Mouse (Mus musculus) monocyte, adult 5-6 weeks (primary cell): ENCODE measurements around the gene Rpl21. TPM values are rescaled to one million over a fixed set of nuclear protein-coding genes. Genes with fewer than 3 reads are reported as not detected.

Source experiments
- ATAC-seq: fragments of 153-309, 156-312 bp; replicated peaks from 2 replicates; pipeline ENCODE4 v1.8.0; 2017; ENCODE audit warnings: mild to moderate bottlenecking; ENCODE audit not compliant: low TSS enrichment, insufficient number of reproducible peaks, severe bottlenecking, poor library complexity, low FRiP score
- total RNA-seq: library from RNA; stranded (forward); fragments of 200-1000, 200-491, 200-594 nt; gene quantifications from 3 replicates; pipeline ENCODE4 v1.2.3, GENCODE M21; 2017

Gene Rpl21
- total RNA-seq: 1,238 to 1,537 TPM (median 1,512 TPM) in 3 replicates

DNA sequence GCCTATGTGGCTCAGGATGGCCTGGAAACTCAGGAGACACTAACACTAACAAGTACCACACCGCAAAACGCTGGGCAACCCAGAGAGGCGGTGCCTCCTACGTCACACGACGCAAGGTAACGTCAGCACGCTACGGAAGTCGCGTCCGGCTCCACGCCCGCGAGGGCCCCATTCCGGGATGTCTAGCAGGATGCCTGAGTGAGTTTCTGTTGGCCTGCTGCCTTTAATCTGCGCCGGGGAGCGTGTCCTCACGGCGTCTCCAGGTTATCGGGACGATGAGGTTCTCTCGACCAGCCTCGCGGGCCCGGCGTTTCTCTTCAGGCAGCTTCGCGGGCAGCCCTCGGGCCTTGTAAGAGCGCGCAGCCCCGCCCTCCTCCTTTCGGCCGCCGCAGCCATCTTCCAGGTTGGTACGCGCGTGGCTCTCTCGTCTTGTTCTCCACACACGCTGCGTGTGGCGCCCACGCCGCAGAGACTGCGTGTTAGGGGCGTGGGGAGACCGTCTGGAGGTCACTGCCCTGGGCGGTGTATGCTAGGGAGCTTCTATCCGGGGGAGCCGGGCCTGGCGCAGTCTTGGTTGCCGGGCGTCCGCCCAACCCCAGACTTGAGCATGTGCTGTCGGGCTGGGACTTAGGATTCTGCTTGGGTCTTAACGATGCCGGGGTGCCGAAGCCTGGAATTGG is at the start of gene Rpl21:
TSS of gene Rpl21 (plus strand) at position 122 of the 680 bp plus-strand sequence.
- ATAC-seq: peak; percentile 94

DNA sequence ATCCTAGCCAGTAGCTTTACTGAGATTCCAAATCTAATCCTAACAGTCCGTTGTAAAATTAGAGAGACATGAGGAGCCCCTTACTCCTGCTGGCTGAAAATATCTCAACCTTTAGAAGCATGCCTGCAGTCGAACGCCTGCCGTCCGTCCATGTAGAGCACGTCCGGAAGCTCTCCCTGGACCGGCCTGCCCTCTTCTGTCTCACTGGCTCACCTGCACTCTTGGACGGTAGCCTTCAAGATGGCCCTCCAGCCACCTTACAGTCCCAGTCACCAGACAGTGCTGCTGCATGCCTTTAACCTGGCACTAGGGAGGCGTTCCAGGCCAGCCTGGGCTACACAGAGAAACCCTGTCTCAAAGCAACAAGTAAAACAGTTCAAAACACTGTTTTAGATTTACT is 49.4 kb upstream of the Rpl21 start:
- no peak for ATAC-seq

DNA sequence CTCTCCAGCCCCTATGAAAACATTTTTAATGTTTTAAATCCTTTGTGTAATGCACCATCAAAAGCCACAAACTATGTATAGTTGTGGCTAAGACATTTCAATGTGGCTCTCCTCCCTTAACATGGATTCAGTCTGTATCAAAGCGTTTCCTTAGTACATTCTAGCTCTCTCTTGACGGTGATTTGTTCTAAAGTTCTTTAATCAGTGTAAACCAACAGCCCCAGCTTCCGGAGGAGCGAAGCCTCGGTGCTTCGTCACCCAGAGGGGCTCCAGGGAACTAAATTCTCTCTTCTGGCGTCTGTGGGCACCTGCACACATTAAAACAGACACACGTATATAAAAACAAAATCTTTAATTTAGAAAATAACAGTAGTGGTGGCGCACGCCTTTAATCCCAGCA is 48.8 kb upstream of the Rpl21 start:
- ATAC-seq: no peak

- no peak for ATAC-seq
Observed at GRCm38 (mm10) chr5:146786123-146786522, 46.6 kb upstream of the Rpl21 start.

DNA sequence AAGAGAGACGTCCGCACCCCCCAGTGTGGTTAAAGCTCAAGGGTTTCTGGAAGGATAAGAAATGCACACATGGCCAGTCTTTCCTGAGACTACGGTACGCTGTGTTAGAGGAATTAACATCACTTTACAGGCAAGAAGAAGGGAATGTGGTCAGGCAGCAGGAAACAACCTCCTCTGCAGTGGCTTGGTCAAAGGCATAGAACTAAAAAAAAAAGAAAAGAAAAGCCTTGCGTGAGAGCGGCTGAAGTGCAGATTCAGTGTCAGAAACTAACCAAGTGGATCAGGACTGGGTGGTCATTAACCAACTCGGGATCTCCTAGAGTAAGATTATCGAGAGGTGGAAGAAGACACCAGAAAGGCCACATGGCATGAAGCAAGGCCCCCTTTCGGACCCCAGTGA is 43.3 kb upstream of the Rpl21 start:
- ATAC-seq: no peak

DNA sequence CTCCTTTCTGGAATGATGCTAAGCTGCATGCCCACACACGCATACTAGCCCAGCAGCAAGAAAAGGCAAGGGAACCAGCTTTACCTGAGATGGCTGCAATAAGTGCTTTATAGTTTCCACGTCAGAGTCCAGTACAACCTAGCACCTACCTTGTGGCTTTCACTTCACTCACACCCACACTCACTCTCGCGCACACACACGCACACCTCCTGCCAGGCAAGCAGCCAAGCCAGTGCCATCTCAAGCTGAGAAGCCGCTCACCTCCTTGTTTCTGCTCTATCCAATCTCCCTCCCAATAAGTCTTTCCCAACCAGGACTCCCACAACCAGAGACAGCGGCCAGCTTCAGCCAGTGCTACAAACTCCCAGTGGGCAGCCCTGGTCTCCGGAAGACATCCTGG is 41.7 kb upstream of the Rpl21 start:
- ATAC-seq: 0 out of 2 replicates have a peak, but pooled peaks have one; percentile 15

DNA sequence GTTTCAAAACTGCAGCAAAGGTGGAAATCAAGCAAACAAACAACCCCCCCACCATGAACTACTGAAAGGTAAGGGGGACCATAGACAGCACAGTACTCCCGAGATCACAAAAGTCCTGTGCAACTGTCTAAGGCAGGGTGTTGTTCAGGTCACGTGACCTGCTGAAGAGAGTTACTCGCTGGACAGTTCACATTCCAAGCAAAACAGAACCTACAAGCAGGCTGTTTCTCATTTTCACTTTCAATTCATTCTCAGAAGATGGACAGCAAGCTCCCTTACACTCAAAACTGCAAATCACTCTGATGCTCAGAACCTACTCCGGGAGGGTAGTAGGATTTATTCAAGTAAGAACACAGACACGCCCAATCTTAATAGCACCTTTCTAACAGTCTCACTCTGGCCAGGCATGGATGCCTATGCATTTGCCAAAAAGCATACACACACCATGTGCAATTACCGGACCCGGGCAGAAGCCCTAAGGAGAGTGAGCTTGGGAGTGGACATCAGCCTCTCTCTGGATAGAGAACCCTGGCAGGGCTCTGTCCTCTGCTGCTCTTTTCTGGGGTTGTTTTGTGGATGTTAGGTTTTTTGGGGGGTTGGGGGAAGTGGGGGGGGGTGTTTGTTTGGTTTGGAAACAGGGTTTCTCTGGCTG is 40.4 kb upstream of the Rpl21 start:
- no peak for ATAC-seq

- no peak for ATAC-seq
Observed at GRCm38 (mm10) chr5:146793630-146794083, 39.0 kb upstream of the Rpl21 start.

- ATAC-seq: 0 out of 2 replicates have a peak, but pooled peaks have one; percentile 11
Observed at GRCm38 (mm10) chr5:146794084-146794852, 38.4 kb upstream of the Rpl21 start.

GRCm38 (mm10) chr5:146794853-146795252 is 37.8 kb upstream of the Rpl21 start, which contains the start of gene Usp12:
TSS of gene Usp12 (minus strand) at chr5:146795006.
- peak; percentile 82 for ATAC-seq

DNA sequence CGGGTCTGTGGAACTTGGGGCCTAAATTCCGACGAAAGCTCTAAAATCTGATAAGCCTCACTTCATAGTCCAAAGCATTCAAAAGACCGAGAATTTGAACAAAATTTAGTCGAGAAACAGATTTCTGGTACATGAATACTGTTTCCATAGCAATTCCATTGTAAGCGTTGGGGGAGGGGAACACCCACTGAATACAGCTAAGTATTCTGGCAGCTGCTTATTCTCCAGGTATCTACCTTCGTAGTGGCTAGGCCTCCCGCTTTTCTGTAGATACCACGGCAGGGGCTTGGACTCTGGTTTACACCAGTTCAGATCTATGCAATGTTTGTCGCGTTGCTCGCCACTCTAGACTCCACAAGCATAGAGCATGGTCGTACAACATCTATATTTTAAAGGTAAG is 37.0 kb upstream of the Rpl21 start:
- ATAC-seq: no peak

DNA sequence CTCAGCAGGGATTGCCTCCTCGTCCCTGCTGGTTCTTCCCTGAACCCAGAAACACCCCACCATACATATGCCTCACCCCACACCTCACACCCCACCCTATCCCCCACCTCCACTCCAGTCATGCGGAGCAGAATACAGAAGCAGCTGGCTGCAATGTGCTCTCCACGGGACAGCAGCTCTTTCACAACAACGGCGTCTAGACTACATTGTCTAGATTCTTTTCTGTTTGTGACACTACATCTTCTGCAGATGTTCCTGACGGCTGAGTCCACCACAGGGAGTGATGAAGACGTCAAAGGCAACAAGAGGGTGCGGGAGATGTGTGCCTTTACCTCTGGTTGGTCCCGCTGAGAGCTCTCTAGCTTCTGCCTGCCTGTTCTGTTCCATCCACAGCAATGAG is 34.7 kb upstream of the Rpl21 start:
- ATAC-seq: no peak

- peak; percentile 67 for ATAC-seq
Observed at GRCm38 (mm10) chr5:146806004-146806430, 26.7 kb upstream of the Rpl21 start.

DNA sequence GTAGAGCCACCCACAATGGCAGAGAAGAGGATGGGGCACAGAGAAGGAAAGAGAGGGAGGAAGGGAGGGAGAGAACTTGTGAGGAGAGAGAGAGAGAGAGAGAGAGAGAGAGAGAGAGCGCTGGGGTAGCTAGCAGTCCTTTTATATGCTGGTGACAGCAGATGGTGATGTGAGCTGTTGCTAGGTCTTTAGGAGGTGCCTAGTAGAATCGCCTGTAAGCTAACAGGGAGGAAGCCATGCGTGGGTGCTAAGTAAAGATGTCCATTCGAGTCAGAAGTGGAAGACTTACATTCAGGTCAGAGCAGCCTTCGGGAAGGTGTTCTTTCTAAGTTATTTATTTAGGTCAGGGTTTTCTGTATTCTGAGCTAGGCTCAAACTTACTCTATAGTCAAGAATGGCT is 22.7 kb upstream of the Rpl21 start:
- ATAC-seq: no peak

DNA sequence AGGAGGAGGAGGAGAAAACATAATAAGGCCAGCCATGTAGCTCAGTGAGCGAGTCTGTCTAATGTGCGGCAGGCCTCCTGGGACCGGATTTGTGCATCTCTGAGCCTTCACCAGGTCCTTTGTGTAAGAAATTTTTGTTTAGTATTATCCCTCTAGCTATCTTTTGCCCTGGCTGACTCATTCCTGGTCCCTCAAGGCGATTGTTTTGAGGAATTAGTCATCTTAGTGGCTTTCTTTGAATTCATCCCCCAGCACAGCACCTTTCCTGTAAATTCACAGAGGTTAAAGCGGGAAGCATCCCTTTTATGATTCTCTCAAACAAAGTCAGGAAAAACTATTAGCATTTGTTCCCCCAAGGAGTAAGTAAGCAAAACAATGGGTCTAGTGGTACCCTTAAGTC is 19.8 kb upstream of the Rpl21 start:
- no peak for ATAC-seq

DNA sequence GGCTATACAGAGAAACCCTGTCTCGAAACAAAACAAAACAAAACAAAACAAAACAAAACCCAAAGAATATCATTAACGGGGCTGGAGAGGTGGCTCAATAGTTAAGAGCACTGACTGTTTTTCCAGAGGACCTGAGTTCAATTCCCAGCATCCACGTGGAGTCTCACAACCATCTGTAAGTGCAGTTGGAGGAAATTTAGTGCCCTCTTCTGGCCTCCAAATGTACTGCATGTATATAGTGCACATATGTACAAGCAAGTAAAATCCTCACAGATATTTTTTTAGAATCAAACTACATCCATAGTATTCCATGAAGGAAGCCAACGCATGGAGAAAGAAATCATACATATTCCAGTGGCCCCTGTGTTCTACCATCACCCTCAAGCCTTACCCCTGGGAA is 19.3 kb upstream of the Rpl21 start:
- ATAC-seq: no peak

GRCm38 (mm10) chr5:146815394-146815793 is 17.3 kb upstream of the Rpl21 start:
- ATAC-seq: no peak

DNA sequence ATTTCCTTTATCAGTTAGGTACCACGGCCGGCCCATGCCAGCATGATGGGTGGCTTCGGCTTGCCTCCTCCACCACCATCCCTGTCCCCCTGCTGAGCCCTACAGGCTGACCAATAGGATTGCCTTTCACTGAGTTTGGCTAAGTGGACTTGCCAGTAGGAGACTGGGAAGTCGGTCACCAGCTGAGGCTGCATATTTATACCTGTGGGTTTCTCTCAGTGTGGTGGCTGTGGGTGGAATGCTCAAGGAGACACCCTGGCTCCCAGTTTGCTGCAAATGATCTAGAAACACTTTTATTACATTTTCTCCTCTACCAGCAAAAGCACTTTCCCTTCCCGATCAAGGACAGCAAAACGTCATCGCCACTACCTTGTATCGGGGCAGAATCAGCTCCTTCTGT is 15.1 kb upstream of the Rpl21 start:
- no peak for ATAC-seq

- peak; percentile 36; the same call in 1 of the 2 replicates for ATAC-seq
Observed at GRCm38 (mm10) chr5:146818906-146819623, 13.6 kb upstream of the Rpl21 start.
